Mouse (Mus musculus) frontal cortex, adult 2 months (tissue): Measurements from ENCODE around the gene Duxf3. TPM values are rescaled to one million over a fixed set of nuclear protein-coding genes. Genes with fewer than 3 reads are reported as not detected.
"Not testable (repeated sequence)": the region's sequence is repeated elsewhere in the genome, so short reads cannot be mapped to it uniquely, and the experiment has no call there.

Source experiments
- DNase-seq, 2 experiments: peaks; one replicate each; pipeline ENCODE4 v3.0.0; 2022; ENCODE audit warnings: low spot score in 1 of 2; ENCODE audit errors: extremely low spot score in 1 of 2
- polyA plus RNA-seq: library from polyadenylated mRNA; depleted of rRNA; stranded (reverse); fragments of >200 nt; gene quantifications from 2 replicates; pipeline ENCODE4 v1.2.3, GENCODE M21; 2012; rRNA removed

Gene Duxf3
- polyA plus RNA-seq: 0.10 TPM in 1 of 2 replicates, not detected in the other

DNA sequence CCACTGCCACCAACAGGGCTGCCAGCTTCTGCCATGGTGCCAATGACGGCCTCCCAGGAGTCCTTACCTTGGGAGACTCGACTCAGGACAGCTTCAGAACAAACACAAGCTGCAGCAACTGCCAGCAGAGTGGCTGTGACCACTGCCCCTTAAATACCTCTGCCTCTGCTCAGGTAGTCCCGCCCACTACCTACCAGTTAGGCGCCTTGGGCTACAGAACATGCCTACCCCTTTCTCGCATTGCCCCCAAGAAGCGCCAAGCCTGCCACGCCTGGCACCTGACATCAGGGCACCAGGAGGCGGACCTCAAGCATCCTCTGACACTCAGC, at the start of gene Duxf3:
Gene Duxf3, minus strand, starts transcription at position 35 of the 329 bp plus-strand sequence.
- DNase-seq: not testable (repeated sequence)

DNA sequence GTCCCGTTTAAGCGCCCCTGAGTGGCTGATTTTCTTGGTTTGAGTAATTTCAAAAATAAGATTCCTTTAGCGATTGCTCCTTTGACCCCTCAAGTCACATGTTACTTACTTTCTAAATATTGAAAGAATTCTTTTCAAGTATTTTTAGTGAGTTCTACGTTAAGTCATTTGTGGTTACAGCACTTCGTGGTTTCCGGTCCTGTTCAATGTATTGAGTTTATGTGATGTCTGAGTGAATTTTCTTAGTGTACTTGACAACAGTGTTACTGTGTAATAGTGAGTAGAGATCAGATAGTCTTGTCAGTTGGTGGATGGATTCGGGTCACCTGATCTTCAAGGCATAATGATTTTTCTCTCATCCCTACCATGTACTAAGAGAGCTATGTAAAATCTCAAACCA, 49.8 kb upstream of the Duxf3 start:
- no peak for DNase-seq

DNA sequence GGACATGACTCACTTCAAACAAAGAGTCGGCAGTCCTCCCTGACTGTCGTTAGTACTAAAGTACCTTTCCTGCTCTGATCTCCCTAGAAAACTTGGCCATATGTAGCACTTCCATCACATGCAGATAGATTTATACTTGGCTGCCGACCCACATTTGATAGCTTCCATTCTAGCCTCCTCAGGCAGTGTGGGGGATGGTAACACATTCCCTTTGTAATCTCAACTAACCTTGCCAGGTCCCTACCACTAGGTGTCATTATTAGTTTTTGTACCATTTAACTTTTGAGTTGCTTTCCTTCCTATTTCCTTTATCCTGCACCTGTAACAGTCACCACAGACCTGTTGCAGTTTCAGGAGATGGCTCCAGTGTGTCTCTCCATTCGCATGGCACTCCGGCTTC, 26.0 kb upstream of the Duxf3 start:
- DNase-seq: no peak

DNA sequence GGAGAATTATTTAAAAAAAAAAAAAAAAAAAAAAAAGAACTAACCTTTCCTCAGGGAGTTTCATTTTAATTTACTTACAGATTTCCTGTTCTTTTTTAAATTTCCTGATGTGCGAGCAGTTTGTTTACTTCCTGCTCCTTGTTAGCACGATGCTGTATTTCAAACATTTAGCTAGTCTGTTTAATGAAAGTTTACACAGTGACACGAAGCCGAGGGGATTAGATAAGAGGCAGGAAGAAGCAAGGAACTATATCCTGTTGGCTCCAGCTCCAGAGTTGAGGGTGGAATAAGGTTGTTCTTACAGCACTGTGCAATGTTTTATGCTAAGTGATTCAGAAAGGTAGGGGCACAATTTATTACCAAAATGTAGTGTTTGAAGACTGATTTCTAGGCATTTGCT, 23.5 kb upstream of the Duxf3 start:
- DNase-seq: no peak

DNA sequence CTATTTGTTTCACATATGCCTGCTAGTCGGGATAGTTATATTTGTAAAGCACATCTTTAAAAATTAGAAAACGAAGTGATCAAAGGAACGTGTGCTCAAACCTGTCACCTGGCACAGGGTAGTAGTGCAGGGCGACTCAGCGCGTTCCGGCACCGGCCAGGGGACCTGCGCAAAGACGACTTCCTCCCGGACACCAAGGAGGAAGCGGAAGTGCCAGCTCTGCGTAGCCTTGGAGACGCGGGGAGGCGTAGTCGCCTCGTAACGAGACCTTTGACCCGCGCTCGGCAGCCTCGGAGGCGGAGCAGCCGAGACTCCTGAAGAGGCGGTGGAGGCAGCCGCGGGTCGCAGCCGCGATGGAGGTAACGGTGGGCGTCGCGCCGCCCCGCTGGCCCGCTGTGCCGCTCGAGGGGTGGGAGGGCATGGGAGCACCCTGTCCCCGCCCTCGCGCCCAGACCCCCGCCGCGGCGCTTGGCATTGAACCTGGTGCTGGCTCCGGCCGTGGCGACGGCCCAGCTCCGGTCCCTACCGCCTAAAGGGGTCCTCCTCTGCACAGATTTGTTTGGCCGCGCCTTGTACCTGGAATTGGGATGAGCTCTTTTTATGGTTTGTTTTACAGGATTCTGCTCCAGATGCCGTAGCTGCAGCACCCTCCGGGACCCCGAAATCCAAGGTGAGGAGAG, 22.9 kb upstream of the Duxf3 start, which contains the start of gene Gcc2:
Gene Gcc2, plus strand, starts transcription at position 285 of the 680 bp plus-strand sequence.
- DNase-seq: peak; percentile 89 to 94

DNA sequence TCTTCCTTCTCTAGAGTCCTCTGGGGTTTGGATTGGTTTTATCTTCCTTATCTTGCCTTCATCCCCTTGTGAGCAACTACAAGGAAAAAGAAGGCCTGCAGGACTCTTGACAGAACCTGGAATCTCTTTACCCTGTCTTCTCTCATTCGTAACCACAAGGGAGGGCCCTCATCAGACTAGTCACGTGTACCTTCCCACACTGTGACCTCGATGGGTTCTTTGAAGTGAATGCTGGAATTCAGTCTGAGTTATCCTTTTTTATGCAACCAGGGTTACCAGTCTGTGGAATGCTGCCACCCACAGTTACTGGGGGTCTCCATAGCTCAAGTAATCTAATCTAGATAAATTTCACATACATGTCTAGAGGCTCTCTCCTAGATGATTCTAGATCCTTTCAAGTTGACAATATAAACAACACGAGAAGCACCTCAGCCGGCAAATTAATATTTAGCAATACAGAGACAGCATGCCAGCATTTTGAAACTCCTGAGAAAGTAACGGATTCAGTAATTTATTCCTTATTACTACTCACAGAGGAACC, 22.2 kb upstream of the Duxf3 start:
- DNase-seq: peak in 1 of 2 experiments; percentile 16

DNA sequence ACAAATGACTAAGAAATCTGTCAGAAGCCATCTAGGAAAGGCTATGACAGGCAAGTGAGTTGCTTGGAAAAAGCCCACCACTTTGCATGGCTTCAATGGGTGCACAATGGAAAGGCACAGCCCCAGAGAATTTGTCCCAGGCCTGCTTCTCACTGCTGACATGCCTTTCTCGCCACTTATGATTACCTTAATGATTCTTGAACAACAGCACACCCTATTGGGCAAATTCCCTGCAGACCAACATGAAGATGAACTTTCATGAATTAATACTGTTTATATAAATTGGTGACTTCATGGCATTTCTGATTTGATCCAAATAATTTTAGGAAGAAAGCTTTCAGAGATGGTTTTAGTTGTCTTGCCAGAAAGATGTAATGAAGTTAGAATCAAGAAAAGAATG, 17.1 kb upstream of the Duxf3 start:
- DNase-seq: no peak

DNA sequence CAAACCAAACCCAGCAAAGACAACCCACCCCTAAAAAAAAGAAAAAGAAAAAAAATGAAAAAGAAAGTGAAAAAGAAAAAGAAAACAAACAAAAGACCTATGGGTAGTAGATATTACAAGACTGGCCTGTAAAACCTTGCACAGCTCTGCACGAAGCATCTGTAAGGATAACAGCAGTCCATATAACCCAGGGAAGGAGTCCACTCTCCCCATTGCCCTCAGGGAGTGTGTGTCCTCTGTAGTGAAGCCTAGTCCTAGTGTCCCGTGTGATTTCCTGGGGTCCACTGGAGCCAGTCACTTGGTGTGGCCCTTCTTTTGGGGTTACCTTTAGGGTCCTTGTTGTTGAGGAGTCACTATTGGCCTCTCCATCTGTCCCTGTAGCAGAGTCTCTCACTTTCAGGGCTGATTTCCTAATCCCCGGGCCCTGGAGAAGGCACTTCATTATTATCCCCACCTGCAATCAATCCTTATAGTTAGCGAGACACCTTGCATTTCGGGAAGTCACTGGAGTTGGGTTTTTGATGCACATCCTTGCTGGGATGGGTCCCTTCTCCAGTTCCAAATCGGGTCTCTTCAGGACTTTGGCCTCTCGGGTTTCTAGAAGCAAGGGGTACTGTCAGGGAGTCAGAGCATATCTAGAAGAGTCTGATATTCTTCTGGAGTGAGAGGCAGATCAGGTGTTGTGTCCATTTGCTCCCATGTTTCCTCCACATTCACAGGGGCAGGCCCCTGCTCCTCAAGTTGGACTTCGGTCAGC, 6.7 kb upstream of the Duxf3 start:
- DNase-seq: peak in 1 of 2 experiments; percentile 23

DNA sequence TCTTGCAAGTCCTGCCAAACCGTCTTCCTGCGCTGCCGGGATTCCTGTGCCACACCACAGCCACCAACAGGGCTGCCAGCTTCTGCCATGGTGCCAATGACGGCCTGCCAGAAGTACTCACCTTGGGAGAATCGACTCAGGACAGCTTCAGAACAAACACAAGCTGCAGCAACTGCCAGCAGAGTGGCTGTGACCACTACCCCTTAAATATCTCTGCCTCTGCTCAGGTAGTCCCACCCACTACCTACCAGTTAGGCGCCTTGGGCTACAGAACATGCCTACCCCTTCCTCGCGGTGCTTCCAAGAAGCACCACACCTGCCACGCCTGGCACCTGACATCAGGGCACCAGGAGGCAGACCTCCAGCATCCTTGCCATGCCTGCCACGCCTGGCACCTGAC, 4.1 kb upstream of the Duxf3 start, which contains the start of gene Gm4981:
Gene Gm4981, minus strand, starts transcription at position 89 of the 400 bp plus-strand sequence.
- no peak for DNase-seq

DNA sequence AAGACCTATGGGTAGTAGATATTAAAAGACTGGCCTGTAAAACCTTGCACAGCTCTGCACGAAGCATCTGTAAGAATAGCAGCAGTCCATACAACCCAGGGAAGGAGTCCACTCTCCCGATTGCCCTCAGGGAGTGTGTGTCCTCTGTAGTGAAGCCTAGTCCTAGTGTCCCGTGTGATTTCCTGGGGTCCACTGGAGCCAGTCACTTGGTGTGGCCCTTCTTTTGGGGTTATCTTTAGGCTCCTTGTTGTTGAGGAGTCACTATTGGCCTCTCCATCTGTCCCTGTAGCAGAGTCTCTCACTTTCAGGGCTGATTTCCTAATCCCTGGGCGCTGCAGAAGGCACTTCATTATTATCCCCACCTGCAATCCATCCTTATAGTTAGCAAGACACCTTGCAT, 2.5 kb upstream of the Duxf3 start:
- DNase-seq: not testable (repeated sequence)

DNA sequence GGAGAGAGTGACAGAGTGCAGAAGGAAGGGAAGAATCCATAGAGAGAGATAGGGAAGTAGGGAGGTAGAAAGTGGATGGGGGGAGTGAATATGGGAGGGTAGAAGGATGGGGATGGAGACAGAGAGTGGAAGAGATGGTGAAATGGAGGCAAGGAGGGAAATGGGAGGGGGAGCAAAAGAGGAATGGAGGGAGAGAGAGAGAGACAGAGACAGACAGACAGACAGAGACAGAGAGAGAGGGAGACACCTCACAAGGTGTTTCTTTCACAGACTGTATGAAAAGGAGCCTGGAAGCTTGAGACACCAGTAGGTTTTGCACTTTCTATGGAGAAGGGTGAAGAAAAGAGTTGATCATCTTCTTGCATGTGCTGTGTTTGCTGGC, 1.3 kb upstream of the Duxf3 start:
- not testable (repeated sequence) for DNase-seq

DNA sequence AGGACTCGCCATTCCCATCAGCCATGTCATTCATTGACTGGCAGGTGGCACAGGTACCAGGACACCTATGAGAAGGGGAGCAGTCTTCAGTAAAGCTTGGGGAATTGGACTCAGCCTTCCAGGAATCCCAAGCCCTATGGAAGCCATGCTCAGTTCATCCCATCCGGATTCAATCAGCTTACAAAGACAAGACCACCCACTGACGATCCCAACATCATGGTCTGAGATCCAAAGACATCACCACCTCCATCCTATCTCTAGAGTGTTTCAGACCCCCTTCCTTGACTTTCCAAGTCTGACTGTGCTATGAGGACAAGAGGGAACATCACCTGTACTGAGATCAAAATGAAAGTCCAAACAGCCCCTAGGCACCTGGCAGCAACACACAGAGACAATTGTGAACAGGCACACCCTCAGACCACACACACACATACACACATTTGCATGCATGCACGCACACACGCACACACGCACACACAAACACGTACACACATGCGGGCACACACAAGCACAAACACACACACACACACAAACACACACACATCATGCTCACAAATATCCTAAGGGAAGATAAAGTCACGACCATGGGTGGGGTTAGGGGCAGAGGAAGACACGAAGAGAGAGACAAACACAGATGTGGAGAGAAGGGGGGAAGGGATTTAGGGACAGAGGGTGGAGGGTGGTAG, 722 bp upstream of the Duxf3 start:
- not testable (repeated sequence) for DNase-seq

DNA sequence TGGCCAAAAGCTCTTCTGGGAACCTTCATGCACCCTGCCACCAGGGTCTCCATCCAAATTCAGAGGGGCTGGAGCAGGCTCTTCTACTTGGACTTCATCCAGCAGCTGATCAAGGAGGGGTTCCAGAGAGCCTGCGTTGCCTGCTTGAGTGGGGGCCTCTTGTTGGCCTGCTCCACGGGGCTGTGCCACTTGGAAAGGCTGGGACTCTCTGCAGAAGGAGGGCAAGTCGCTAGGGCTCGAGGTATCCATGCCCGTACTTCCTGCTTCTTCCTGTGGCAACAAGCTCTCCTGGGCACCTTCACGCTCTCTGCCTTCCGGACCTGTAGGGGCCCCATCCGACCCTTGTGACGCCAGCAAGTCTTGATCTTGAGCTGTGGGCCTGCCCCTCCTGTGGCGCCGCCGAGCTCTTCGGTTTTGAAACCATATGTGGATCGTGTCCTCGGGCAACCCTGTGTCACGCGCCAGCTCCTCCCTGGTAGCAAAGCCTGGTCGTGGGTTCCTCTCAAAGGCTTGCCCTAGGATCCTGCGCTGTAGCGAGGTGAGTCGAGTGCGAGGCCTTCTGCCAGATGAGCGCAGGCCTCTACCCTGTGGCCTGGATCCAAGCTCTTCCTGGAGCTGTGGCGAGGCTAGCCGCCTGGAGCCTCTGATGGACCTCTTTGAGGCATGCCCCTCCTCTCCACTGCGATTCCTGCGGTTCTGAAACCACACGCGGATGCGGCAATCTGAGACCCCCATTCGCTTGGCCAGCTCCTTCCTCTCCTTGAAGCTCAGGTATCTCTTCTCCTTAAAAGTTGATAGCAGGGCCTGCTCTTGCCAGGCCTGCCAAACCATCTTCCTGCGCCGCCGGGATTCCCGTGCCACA, 465 bp downstream of the Duxf3 start:
- DNase-seq: peak in 1 of 2 experiments; percentile 84

DNA sequence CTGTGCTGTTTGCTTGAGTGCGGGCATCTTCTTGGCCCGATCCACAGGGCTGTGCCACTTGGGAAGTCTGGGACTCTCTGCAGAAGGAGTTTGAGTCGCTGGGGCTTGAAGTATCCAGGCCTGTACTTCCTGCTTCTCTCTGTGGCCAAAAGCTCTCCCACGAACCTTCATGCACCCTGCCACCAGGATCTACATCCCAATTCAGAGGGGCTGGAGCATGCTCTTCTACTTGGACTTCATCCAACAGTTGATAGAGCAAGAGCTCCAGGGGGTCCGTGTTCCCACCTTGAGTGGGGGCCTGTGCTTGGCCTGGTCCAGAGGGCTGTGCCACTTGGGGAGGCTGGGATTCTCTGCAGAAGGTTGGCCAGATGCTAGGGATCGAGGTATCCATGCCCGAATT, 1.4 kb downstream of the Duxf3 start:
- DNase-seq: not testable (repeated sequence)

DNA sequence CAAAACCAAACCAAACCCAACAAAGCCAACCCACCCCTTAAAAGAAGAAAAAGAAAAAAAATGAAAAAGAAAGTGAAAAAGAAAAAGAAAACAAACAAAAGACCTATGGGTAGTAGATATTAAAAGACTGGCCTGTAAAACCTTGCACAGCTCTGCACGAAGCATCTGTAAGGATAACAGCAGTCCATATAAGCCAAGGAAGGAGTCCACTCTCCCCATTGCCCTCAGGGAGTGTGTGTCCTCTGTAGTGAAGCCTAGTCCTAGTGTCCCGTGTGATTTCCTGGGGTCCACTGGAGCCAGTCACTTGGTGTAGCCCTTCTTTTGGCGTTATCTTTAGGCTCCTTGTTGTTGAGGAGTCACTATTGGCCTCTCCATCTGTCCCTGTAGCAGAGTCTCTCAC, 2.5 kb downstream of the Duxf3 start:
- DNase-seq: not testable (repeated sequence)

DNA sequence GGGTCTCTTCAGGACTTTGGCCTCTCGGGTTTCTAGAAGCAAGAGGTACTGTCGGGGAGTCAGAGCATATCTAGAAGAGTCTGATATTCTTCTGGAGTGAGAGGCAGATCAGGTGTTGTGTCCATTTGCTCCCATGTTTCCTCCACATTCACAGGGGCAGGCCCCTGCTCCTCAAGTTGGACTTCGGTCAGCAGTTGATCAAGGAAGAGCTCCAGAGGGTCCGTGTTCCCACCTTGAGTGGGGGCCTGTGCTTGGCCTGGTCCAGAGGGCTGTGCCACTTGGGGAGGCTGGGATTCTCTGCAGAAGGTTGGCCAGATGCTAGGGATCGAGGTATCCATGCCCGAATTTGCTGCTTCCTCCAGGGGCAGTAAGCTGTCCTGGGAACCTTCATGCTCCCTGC, 4.7 kb downstream of the Duxf3 start:
- not testable (repeated sequence) for DNase-seq

DNA sequence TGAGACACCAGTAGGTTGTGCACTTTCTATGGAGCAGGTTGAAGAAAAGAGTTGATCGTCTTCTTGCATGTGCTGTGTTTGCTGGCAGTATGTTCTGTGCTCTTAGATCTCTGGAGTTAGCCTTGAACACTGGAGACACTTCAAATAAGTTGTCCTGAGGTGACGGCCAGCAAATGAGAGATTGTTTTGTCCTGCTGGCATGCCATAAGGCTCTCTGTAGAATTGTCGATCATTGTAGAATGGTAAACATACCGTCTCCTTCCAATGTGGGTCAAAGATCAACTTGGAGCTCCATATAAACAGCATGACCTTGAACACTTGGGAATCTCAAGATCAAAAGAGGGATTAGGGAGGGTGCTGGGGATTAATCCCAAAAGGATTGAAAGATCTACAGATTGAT, 6.1 kb downstream of the Duxf3 start:
- DNase-seq: not testable (repeated sequence)

DNA sequence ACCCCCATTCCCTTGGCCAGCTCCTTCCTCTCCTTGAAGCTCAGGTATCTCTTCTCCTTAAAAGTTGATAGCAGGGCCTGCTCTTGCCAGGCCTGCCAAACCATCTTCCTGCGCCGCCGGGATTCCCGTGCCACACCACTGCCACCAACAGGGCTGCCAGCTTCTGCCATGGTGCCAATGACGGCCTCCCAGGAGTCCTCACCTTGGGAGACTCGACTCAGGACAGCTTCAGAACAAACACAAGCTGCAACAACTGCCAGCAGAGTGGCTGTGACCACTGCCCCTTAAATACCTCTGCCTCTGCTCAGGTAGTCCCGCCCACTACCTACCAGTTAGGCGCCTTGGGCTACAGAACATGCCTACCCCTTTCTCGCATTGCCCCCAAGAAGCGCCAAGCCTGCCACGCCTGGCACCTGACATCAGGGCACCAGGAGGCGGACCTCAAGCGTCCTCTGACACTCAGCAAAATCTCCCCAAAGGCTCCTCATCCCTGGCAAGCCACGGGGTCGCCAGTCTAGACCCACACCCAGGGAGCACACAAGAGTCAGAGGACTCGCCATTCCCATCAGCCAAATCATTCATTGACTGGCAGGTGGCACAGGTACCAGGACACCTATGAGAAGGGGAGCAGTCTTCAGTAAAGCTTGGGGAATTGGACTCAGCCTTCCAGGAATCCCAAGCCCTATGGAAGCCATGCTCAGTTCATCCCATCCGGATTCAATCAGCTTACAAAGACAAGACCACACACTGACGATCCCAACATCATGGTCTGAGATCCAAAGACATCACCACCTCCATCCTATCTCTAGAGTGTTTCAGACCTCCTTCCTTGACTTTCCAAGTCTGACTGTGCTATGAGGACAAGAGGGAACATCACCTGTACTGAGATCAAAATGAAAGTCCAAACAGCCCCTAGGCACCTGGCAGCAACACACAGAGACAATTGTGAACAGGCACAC, 7.4 kb downstream of the Duxf3 start, which contains the start of gene AW822073:
Gene AW822073, minus strand, starts transcription at position 104 of the 959 bp plus-strand sequence.
- DNase-seq: not testable (repeated sequence)
